Mouse (Mus musculus) heart, embryonic 15.5 days (tissue): ENCODE measurements at regions not wholly inside any gene's neighbourhood (a gene's known extent, or its start where the extent isn't known, plus 50 kb on each side); places are given as distances from the start of the nearest gene placed in this dataset. TPM values are rescaled to one million over a fixed set of nuclear protein-coding genes. Genes with fewer than 3 reads are reported as not detected.

Source experiments
- ATAC-seq: fragments of 200-750 bp; cut with Nextera tagmentation; replicated peaks from 2 replicates; pipeline ENCODE4 v1.8.0; 2017; ENCODE audit warnings: low read depth, moderate TSS enrichment; ENCODE audit not compliant: insufficient number of reproducible peaks, insufficient read depth, low FRiP score
- H3K27ac ChIP-seq: fragments of 300-500 bp; sonication (generic); 2 replicates; pipeline ENCODE4 v1.5.1; 2015; ENCODE audit warnings: mild to moderate bottlenecking, inconsistent platforms
- H3K27me3 ChIP-seq: fragments of 300-500 bp; sonication (generic); 2 replicates; pipeline ENCODE4 v1.6.1; 2015; ENCODE audit warnings: inconsistent platforms
- H3K36me3 ChIP-seq: fragments of 300-500 bp; sonication (generic); 2 replicates; pipeline ENCODE4 v1.6.1; 2015; ENCODE audit warnings: mild to moderate bottlenecking, inconsistent platforms
- H3K4me1 ChIP-seq: fragments of 300-500 bp; sonication (generic); replicated peaks from 2 replicates; pipeline ENCODE4 v1.6.1; 2015; ENCODE audit warnings: inconsistent platforms
- H3K4me2 ChIP-seq: fragments of 300-500 bp; sonication (generic); 2 replicates; pipeline ENCODE4 v1.6.1; 2015; ENCODE audit warnings: inconsistent platforms, mild to moderate bottlenecking, moderate library complexity
- H3K4me3 ChIP-seq: fragments of 300-500 bp; sonication (generic); 2 replicates; pipeline ENCODE4 v1.5.1; 2015; ENCODE audit warnings: mild to moderate bottlenecking, inconsistent platforms
- H3K9ac ChIP-seq: fragments of 300-500 bp; sonication (generic); 2 replicates; pipeline ENCODE4 v1.6.1; 2015; ENCODE audit warnings: mild to moderate bottlenecking, inconsistent platforms
- H3K9me3 ChIP-seq: fragments of 300-500 bp; sonication (generic); replicated peaks from 2 replicates; pipeline ENCODE4 v1.6.1; 2016; ENCODE audit warnings: inconsistent platforms
- WGBS: fragments of 180-500 bp; shearing (Covaris S2); methylation state at CpG from one replicate; pipeline ENCODE4 v1.1.7; 2015; ENCODE audit warnings: mixed read lengths; 5-methylcytosine and 5-hydroxymethylcytosine counted together
- microRNA-seq: library from miRNA; unstranded; fragments of <30 nt; microRNA quantifications from one replicate; pipeline ENCODE4, GENCODE M21; 2016

DNA sequence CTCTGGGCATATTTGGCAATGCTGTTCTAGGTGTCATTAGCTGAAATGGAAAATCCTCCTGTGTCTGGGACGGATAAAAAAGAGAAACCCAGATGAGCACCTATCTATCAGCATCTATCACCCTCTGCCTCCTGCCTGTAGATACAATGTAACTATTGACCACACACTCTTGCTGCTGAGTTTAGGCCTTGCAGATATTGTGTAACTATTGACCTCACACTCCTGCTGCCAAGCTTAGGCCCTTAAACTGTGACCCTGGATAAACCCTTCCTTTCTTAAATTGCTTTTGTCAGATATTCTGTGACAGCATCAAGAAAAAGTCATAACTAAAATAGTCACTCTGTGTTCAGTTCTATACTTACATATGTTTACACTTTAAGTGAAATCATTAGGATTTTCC is 81.9 kb upstream of the Nrp1 start:
- no peak overlapping the region for H3K4me2 ChIP-seq
- H3K4me3 ChIP-seq: no peak overlapping the region
- H3K9me3 ChIP-seq: no peaks in the 10 kb centered on the region
- no peaks in the 10 kb centered on the region for H3K36me3 ChIP-seq
- 75% methylated on average over 1 of the region's 1 CpGs for WGBS
- H3K9ac ChIP-seq: no peak overlapping the region
- no peaks in the 10 kb centered on the region for H3K27me3 ChIP-seq
- H3K27ac ChIP-seq: no peak overlapping the region
- peaks cover 17% of the 10 kb centered on the region for H3K4me1 ChIP-seq
- ATAC-seq: no peak

DNA sequence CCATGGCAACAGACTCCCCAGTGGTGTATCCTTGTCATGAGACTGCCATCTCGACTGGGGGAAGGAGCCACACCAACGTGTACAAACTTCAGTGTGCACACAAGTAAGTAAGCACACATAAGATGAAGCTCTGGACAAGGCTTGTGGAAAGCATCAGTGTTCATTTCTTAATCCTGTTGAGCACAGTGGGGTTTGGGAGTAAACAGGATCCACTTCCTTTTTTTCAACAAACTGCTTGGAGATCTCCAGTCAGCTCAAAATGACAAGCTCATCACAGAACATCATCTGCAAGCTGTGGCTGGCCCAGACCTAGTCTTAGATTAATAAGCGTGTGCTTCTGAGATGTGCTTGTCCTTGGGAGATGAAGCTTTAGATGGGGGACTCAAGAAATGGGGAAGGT is 75.6 kb upstream of the Nrp1 start:
- 83% methylated on average over 3 of the region's 3 CpGs for WGBS
- H3K4me2 ChIP-seq: no peak overlapping the region
- no peaks in the 10 kb centered on the region for H3K36me3 ChIP-seq
- H3K27me3 ChIP-seq: no peaks in the 10 kb centered on the region
- H3K27ac ChIP-seq: no peak overlapping the region
- ATAC-seq: no peak
- H3K9me3 ChIP-seq: no peaks in the 10 kb centered on the region
- 0 out of 2 replicates have a peak, but pooled peaks cover 2% of the 10 kb centered on the region for H3K4me1 ChIP-seq
- H3K9ac ChIP-seq: no peak overlapping the region
- H3K4me3 ChIP-seq: no peak overlapping the region

DNA sequence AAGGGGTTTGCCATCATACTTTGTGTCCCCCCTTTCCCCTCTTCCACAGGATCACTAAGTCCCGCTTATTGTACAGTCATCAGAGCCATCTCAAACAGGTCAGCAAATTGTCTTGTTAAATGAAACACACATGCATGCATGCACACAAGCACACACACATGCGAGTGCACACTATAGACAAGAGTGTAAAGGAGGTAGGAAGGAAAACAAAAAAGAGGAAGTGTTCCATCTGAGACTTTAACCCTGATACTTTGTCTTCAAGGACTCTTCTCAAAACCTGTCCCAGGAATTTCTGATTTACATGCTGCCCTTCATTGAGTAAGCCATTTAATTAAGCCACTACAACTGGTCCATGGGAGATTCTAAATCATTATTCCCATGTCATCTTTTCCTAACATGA is 75.0 kb upstream of the Nrp1 start:
- H3K9me3 ChIP-seq: no peaks in the 10 kb centered on the region
- no peak overlapping the region for H3K4me2 ChIP-seq
- H3K9ac ChIP-seq: no peak overlapping the region
- H3K36me3 ChIP-seq: no peaks in the 10 kb centered on the region
- ATAC-seq: no peak
- H3K27ac ChIP-seq: no peak overlapping the region
- 84% methylated on average over 2 of the region's 2 CpGs for WGBS
- H3K27me3 ChIP-seq: no peaks in the 10 kb centered on the region
- 0 out of 2 replicates have a peak, but pooled peaks cover 2% of the 10 kb centered on the region for H3K4me1 ChIP-seq
- no peak overlapping the region for H3K4me3 ChIP-seq

DNA sequence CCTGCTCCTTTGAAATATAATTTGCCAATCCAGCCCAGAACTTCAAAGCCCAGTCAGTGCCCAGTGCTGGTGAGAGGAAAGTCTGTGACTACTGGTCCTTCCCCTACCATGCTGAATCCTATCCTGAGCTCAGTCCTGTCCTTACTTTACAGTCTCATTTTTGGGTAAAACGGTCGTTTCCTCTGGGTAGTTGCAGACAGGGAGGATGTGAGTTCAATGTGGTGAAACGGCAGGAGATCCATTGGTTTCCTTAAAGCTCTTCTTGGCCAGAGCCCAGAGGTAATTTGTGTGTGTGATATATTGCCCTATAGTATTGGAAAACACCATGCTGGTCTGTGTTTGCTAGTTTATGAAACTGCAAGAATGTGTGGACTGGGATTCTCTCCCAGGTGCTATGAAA is 73.6 kb upstream of the Nrp1 start:
- Histone ChIP-seq H3K4me2 (no peak overlapping the region), H3K9me3 (no peaks in the 10 kb centered on the region), H3K9ac (no peak overlapping the region), H3K36me3 (no peaks in the 10 kb centered on the region), H3K4me3 (no peak overlapping the region), H3K27me3 (no peaks in the 10 kb centered on the region), H3K4me1 (no peaks in the 10 kb centered on the region; the same call in 1 of the 2 replicates), H3K27ac (no peak overlapping the region)
- no peak for ATAC-seq
- WGBS: 63% methylated on average over 3 of the region's 3 CpGs

DNA sequence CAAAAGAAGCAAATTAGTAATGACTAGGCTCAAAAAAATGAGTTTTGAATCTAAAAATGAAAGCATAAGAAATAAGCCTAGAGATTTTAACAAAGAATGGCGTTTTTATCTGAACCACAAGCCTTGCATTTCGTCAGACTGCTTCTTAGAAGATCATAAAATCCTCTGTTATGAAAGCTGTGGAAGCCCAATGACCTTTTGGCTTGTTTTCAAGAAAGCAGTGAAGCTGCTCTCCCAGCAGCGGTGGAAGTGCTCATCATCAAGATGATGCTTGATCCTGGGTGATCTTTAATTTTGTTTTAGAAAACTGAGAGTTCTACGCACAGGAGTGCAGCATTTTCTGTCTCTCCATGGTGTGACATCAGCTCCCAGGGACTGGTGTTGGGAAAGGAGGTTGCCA is 68.3 kb upstream of the Nrp1 start:
- Histone ChIP-seq H3K27ac (no peak overlapping the region), H3K4me3 (no peak overlapping the region), H3K4me2 (no peak overlapping the region), H3K4me1 (peaks cover 15% of the 10 kb centered on the region), H3K9ac (no peak overlapping the region), H3K27me3 (no peaks in the 10 kb centered on the region), H3K9me3 (no peaks in the 10 kb centered on the region), H3K36me3 (no peaks in the 10 kb centered on the region)
- no peak for ATAC-seq
- 57% methylated on average over 4 of the region's 4 CpGs for WGBS

DNA sequence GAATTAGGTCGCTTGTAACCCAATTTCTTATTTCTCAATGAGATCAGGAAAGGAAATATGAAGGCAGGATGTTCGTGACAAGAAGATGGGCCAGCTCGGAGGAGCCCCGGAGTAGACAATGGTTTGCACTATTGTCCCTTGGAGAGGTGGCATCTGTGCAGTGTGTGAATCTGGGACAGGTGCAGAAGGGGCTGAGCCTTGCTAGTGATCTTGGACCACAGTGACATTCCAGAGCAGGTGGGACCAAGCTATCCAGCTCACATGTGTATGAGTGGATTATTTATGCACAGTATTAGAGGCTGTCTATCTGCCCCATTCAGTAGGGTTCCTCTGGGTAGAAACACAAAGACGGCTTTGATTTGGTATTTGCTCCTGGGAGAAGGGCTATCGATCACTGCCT is 66.0 kb upstream of the Nrp1 start:
- no peak overlapping the region for H3K4me3 ChIP-seq
- H3K27ac ChIP-seq: no peak overlapping the region
- H3K4me2 ChIP-seq: no peak overlapping the region
- H3K9me3 ChIP-seq: no peaks in the 10 kb centered on the region
- H3K36me3 ChIP-seq: no peaks in the 10 kb centered on the region
- peaks cover 23% of the 10 kb centered on the region for H3K4me1 ChIP-seq
- H3K9ac ChIP-seq: no peak overlapping the region
- ATAC-seq: no peak
- 84% methylated on average over 6 of the region's 6 CpGs for WGBS
- H3K27me3 ChIP-seq: no peaks in the 10 kb centered on the region

DNA sequence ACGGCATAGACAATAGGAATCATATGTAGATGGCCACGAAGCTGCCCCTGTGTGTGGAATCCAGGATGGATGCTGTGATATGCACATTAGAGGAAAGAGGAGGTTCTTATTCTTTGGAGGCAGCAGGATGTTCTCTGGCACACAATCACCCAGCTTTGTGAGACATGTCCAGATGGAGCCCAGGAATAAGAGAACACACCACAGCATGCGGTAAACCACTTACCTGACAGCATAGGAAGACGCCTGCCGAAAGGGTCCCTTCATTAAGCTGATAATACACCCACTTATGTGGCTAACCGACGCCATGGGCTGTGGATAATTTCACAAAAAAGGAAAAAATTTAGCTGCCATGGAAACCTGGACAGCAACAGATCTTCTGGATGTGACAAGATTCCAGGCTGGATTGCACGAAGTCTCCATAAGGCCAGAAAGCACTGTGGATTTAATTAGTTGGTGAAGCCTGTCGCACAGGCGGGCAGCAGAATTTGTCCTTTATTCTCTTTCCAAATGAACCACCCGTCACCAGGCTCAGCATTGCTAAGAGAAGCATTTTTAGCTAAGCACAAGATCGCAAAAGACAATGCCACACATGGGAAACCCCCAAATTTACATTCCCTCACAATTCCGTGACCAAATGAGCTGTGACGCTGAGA is 61.5 kb upstream of the Nrp1 start:
- Histone ChIP-seq H3K27me3 (no peaks in the 10 kb centered on the region), H3K4me1 (peaks cover 20% of the 10 kb centered on the region), H3K9me3 (no peaks in the 10 kb centered on the region), H3K4me3 (no peak overlapping the region), H3K36me3 (no peaks in the 10 kb centered on the region), H3K9ac (no peak overlapping the region), H3K4me2 (no peak overlapping the region), H3K27ac (no peak overlapping the region)
- ATAC-seq: no peak
- 84% methylated on average over 14 of the region's 14 CpGs for WGBS

DNA sequence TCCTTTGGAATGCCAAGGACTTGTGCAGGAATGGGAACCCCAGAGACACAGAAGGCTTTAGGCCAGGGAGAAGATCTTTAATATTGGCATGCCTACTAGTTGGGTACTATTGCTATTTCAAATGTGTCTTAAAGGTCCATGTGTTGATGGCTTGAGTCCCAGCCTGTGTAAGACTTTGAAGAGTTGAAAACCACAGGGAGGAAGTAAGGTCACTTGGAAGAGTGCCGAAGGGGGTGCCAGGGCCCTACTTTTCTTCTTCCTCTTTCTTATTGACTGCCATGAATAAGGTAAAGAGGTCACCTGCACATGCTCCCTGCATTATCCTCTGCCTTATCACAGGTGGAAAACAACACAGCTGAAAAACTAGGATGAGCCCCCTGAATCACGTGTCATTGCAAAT is 56.1 kb upstream of the Nrp1 start:
- ATAC-seq: no peak
- 77% methylated on average over 2 of the region's 2 CpGs for WGBS
- no peak overlapping the region for H3K27ac ChIP-seq

More for the DNA sequence above, 56.1 kb upstream of the Nrp1 start:
- H3K4me2 ChIP-seq: no peak overlapping the region
- H3K9me3 ChIP-seq: no peaks in the 10 kb centered on the region
- H3K9ac ChIP-seq: no peak overlapping the region
- no peaks in the 10 kb centered on the region for H3K36me3 ChIP-seq
- no peak overlapping the region for H3K4me3 ChIP-seq
- H3K4me1 ChIP-seq: peaks cover 8% of the 10 kb centered on the region
- no peaks in the 10 kb centered on the region for H3K27me3 ChIP-seq

Small RNAs in the stretch of these regions (microRNA-seq; reads per million reads assigned to microRNA genes)
- gene Mir21c: not detected
